Mouse (Mus musculus) ES-CJ7 (cell line): ENCODE measurements around the gene Nap1l3.

Source experiments
- DNase-seq: peaks from one replicate; pipeline ENCODE4 v3.0.0; 2011; ENCODE audit warnings: low read depth, low spot score

Nap1l3 gene

DNA sequence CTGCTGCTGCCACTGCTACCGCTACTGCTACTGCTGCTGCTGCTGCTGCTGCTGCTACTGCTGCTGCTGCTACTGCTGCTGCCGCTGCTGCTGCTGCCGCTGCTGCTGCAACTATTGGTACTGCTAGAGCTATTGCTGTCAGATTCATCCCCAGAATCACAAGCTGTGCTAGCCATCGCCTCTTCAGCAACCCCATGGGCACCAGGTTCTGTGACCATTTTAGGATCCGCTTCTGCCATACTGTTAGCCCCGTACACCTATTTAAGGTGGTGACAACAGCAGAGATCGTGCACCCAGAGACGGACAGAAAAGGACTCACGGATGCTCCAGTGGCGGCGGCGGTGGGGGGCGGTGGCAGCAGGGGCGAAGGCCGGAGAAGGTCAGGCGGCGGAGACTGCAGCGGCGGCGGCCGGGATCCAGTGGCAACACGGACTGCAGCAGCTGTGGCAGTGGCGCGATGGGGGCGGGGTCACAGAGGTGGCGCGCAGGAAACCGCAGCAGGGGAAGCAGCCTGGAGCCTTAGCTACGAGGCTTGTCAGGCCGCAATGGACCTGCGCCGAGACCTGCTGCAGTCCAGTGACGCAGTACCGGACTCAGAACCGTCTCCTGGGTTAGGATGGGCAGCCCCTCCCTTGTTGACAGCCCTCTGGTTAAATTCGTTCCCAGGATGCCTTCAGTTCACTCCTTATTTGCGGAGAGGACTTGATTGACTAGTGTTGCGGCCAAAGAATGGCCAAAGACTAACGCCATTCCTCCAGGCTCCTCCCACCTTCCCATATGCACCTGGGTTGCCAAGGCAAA lies at the start of gene Nap1l3:
Gene Nap1l3 (minus strand): TSS at position 621 of the 801 bp plus-strand sequence.
- DNase-seq: peak; percentile 82

DNA sequence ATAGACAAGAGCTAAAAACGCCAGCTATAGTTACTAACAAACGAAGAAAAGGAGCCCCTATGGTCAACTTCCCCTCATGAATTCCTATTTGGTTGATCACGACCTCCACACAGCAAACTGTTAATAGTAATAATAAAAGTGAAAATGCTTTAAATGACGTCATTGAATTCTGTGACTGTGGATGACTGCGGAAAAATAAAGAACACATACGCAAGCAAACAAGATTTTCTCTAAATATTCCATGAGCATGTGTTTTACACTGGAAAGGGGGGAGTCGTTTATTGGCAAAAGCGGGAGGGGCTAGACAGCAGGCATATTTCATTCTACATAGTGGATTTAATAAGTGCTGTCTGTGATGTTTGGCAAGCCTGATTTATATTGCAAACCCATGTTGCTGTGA lies 451 bp upstream of the Nap1l3 start:
- DNase-seq: no peak
